Mouse (Mus musculus): ENCODE data around the gene Ncan.

GRCm38 (mm10) chr8:70117611-70118010, 3.1 kb downstream of the Ncan start:
- TF ChIP-seq CTCF (IDR thresholded peaks at IDR 0.05; ENCODE audit: extremely low read depth, insufficient read depth, low read length) (no peak), POLR2A (IDR thresholded peaks at IDR 0.05; ENCODE audit: extremely low read depth, insufficient read depth, low read length) (no peak)

Measured in cortical plate, adult 2 months (tissue).